ENCODE assay signal across 17 mouse cellular contexts in the genomic region with DNA sequence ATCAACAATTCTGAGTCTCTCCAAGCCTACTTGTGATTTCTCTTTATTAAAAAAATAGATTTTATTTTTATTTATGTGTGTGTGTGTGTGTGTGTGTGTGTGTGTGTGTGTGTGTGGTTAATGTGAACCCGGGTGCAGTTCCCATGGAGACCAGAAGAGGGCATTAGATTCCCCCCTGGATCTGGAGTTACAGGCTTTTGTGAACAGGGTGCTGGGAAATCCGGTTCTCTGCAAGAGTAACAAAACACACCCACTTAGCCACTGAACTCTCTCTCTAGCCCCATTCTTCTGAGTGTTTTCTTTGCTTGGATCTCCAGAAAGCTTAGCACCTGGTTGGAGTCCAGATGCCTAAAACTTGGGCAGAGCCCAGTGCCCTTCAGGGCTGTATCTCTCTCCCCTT.
DNase-seq lines count a peak whose midpoint lies in the region; ATAC-seq and TF ChIP-seq lines count a peak whose summit lies in the region.
"Had no signal": no experiment of that assay in that cellular context is flagged by ENCODE, and none has a peak within 500 bp of the region (broad histone marks: within the 10 kb centered on the region; RNA-seq: fewer than 3 reads in every experiment).

No protein-coding gene starts in this region.

- WGBS in hindbrain, postnatal 0 days: 81% methylated on average over 2 of the region's 2 CpGs
- WGBS in hindbrain, embryonic 16.5 days: 84% methylated on average over 2 of the region's 2 CpGs
- 78% methylated on average over 2 of the region's 2 CpGs for WGBS in lung, embryonic 14.5 days

- no peaks in the 10 kb centered on the region for H3K36me3 ChIP-seq in hindbrain, postnatal 0 days (ENCODE audit: insufficient read depth, low read length)
- no peaks in the 10 kb centered on the region for H3K36me3 ChIP-seq in hindbrain, embryonic 16.5 days (ENCODE audit: control insufficient read depth, insufficient read depth, low read length)
- H3K36me3 ChIP-seq in lung, embryonic 14.5 days (ENCODE audit: insufficient read depth): no peaks in the 10 kb centered on the region
- no peaks in the 10 kb centered on the region for H3K36me3 ChIP-seq in ES-E14 (ENCODE audit: control insufficient read depth, insufficient read depth, low read length, poor library complexity, severe bottlenecking)
- H3K36me3 ChIP-seq: hindbrain, embryonic 13.5 days; limb, embryonic 13.5 days; liver, embryonic 15.5 days had no signal

- H3K4me2 ChIP-seq in hindbrain, postnatal 0 days (ENCODE audit: low read depth, low read length): no peak overlapping the region
- H3K4me2 ChIP-seq in hindbrain, embryonic 16.5 days (ENCODE audit: low read length): no peak overlapping the region
- no peak overlapping the region for H3K4me2 ChIP-seq in lung, embryonic 14.5 days
- H3K4me2 ChIP-seq: heart, embryonic 11.5 days; hindbrain, embryonic 13.5 days; limb, embryonic 13.5 days; liver, embryonic 15.5 days had no signal

- no peaks in the 10 kb centered on the region for H3K27me3 ChIP-seq in hindbrain, postnatal 0 days (ENCODE audit: insufficient read depth, low read length)
- no peaks in the 10 kb centered on the region for H3K27me3 ChIP-seq in hindbrain, embryonic 16.5 days (replicated peaks; ENCODE audit: control insufficient read depth, insufficient read depth, low read length)
- no peaks in the 10 kb centered on the region for H3K27me3 ChIP-seq in lung, embryonic 14.5 days (ENCODE audit: insufficient read depth, low read length)
- H3K27me3 ChIP-seq: hindbrain, embryonic 13.5 days; limb, embryonic 13.5 days; liver, embryonic 15.5 days had no signal

- H3K27ac ChIP-seq in hindbrain, postnatal 0 days: no peak overlapping the region
- no peak overlapping the region for H3K27ac ChIP-seq in hindbrain, embryonic 16.5 days (ENCODE audit: low read depth, low read length)
- no peak overlapping the region for H3K27ac ChIP-seq in lung, embryonic 14.5 days (ENCODE audit: low read depth)
- H3K27ac ChIP-seq in ES-E14 (ENCODE audit: insufficient read depth, low read depth, low read length, poor library complexity, severe bottlenecking): no peak overlapping the region
- peak overlapping the region; percentile 87 for H3K27ac ChIP-seq in brown adipose tissue, adult 24 weeks (replicated peaks; ENCODE audit: low read depth, low read length)
- H3K27ac ChIP-seq: hindbrain, embryonic 13.5 days; limb, embryonic 13.5 days; liver, embryonic 15.5 days had no signal

- in situ Hi-C loops in ES-E14 (cut with MboI; ENCODE audit: low sequenced_read_pairs in 2 of 2, unreplicated experiment in 2 of 2): loop anchor here in 1 of 2 experiments (25.0 kb wide), 1 partner anchor 485 kb away; no protein-coding TSS in a partner anchor

- H3K9ac ChIP-seq in hindbrain, postnatal 0 days (replicated peaks; ENCODE audit: low read length): no peak overlapping the region
- H3K9ac ChIP-seq in hindbrain, embryonic 16.5 days (ENCODE audit: low read depth, low read length): no peak overlapping the region
- H3K9ac ChIP-seq in lung, embryonic 14.5 days: no peak overlapping the region
- no peak overlapping the region for H3K9ac ChIP-seq in ES-E14 (ENCODE audit: insufficient read depth, low read depth, low read length, poor library complexity, severe bottlenecking)
- H3K9ac ChIP-seq: hindbrain, embryonic 13.5 days; limb, embryonic 13.5 days; liver, embryonic 15.5 days had no signal

- ATAC-seq in hindbrain, postnatal 0 days: no peak
- ATAC-seq in hindbrain, embryonic 16.5 days: no peak
- no peak for ATAC-seq in lung, embryonic 14.5 days (ENCODE audit: insufficient read depth)

- peak; percentile 50 for TF ChIP-seq CTCF in hindbrain, postnatal 0 days (IDR thresholded peaks at IDR 0.05; ENCODE audit: low read depth)
- TF ChIP-seq CTCF in lung, embryonic 14.5 days (IDR thresholded peaks at IDR 0.05; ENCODE audit: low read depth): peak; percentile 34

- no peaks in the 10 kb centered on the region for H3K4me1 ChIP-seq in hindbrain, postnatal 0 days (ENCODE audit: insufficient read depth, low read length)
- H3K4me1 ChIP-seq in hindbrain, embryonic 16.5 days (ENCODE audit: control insufficient read depth, insufficient read depth, low read depth, low read length): no peaks in the 10 kb centered on the region
- H3K4me1 ChIP-seq in lung, embryonic 14.5 days (ENCODE audit: insufficient read depth): no peaks in the 10 kb centered on the region
- no peaks in the 10 kb centered on the region for H3K4me1 ChIP-seq in ES-E14 (ENCODE audit: control insufficient read depth in 2 of 2, insufficient read depth in 2 of 2, low read length in 2 of 2, poor library complexity in 1 of 2)
- H3K4me1 ChIP-seq in brown adipose tissue, adult 24 weeks (ENCODE audit: control insufficient read depth, insufficient read depth, insufficient read length, low read length): peaks cover under 1% of the 10 kb centered on the region; the same call in 1 of the 2 replicates
- H3K4me1 ChIP-seq: liver, embryonic 15.5 days had no signal

- no peak overlapping the region for H3K4me3 ChIP-seq in hindbrain, postnatal 0 days (ENCODE audit: low read length)
- no peak overlapping the region for H3K4me3 ChIP-seq in hindbrain, embryonic 16.5 days (ENCODE audit: low read length)
- no peak overlapping the region for H3K4me3 ChIP-seq in lung, embryonic 14.5 days (ENCODE audit: low read depth, low read length)
- H3K4me3 ChIP-seq in ES-E14 (ENCODE audit: insufficient read depth in 1 of 2, low read depth in 1 of 2, low read length in 2 of 2, poor library complexity in 1 of 2, severe bottlenecking in 1 of 2): no peak overlapping the region
- no peak overlapping the region for H3K4me3 ChIP-seq in brown adipose tissue, adult 24 weeks (ENCODE audit: insufficient read depth, low read depth, low read length)
- H3K4me3 ChIP-seq: hindbrain, embryonic 13.5 days; limb, embryonic 13.5 days; liver, embryonic 15.5 days had no signal

- intact Hi-C loops in heart, postnatal 36 days (cut with DNase I): loop anchor here (5.0 to 10.0 kb wide), 4 partner anchors 212 to 1400 kb away; no protein-coding TSS in a partner anchor

- H3K9me3 ChIP-seq in hindbrain, postnatal 0 days (ENCODE audit: low read length): no peaks in the 10 kb centered on the region
- H3K9me3 ChIP-seq in hindbrain, embryonic 16.5 days (ENCODE audit: control insufficient read depth, low read length): no peaks in the 10 kb centered on the region; the same call in 1 of the 2 replicates
- H3K9me3 ChIP-seq in lung, embryonic 14.5 days (ENCODE audit: low read depth, low read length): no peaks in the 10 kb centered on the region
- H3K9me3 ChIP-seq in ES-E14 (ENCODE audit: control insufficient read depth, insufficient read depth, low read depth, low read length): no peaks in the 10 kb centered on the region
- H3K9me3 ChIP-seq: liver, embryonic 15.5 days had no signal

- DNase-seq in hindbrain, postnatal 0 days (ENCODE audit: low spot score): no peak
- no peak for DNase-seq in lung, embryonic 14.5 days
- DNase-seq in lung, postnatal 14 days: no peak
- DNase-seq in ES-E14 (ENCODE audit: low read depth, low spot score): peak; percentile 46
- DNase-seq in thymus, postnatal 0 days (ENCODE audit: low spot score): no peak
- DNase-seq in heart, postnatal 36 days: no peak
- DNase-seq: cerebellum, adult 9-10 months; kidney, adult 18-20 months; layer of hippocampus, adult 9-11 months; right cerebral cortex, postnatal 4 days; thymus, postnatal 4 days had no signal

TF ChIP-seq in ES-E14, 5 proteins besides CTCF, POLR2A, EP300 and RAD21:
- TF ChIP-seq CHD2 (IDR thresholded peaks at IDR 0.05; ENCODE audit: low read depth, low read length) (no peak), HCFC1 (IDR thresholded peaks at IDR 0.05; ENCODE audit: borderline replicate concordance, insufficient read depth, low read length) (no peak), ZC3H11A (IDR thresholded peaks at IDR 0.05; ENCODE audit: borderline replicate concordance, low read depth, low read length) (no peak), ZNF384 (IDR thresholded peaks at IDR 0.05; ENCODE audit: low read depth, low read length) (no peak), MAFK (IDR thresholded peaks at IDR 0.05; ENCODE audit: insufficient read depth, low read depth, low read length) (no peak)
